Mouse (Mus musculus): Measurements from ENCODE around the gene Pprc1. TPM values are rescaled to one million over a fixed set of nuclear protein-coding genes. Genes with fewer than 3 reads are reported as not detected.

Pprc1 gene
- 12.8 and 13.7 TPM in 2 replicates for polyA plus RNA-seq (2015; fragmentation: Nextera tagmentation; extraction: Ambion mirVana)

- 3% methylated on average over 33 of the region's 34 CpGs for WGBS (ENCODE audit: insufficient replicate concordance)
- Histone ChIP-seq H3K9me3 (replicated peaks; ENCODE audit: control insufficient read depth, low read length) (no peaks in the 10 kb centered on the region), H3K4me1 (ENCODE audit: control insufficient read depth, low read depth, low read length) (peaks cover 63% of the 10 kb centered on the region)
These were observed at the start of gene Pprc1 for GRCm38 (mm10) chr19:46044271-46044992. Gene Pprc1 (plus strand): TSS chr19:46044886.

GRCm38 (mm10) chr19:45997365-45997764, 47.3 kb upstream of the Pprc1 start:
- no peak for ATAC-seq (ENCODE audit: low read depth)
- Histone ChIP-seq H3K4me3 (ENCODE audit: low read depth, low read length) (peak overlapping the region; percentile 90), H3K27me3 (ENCODE audit: control insufficient read depth, insufficient read depth, low read depth, low read length) (no peaks in the 10 kb centered on the region), H3K4me1 (ENCODE audit: control insufficient read depth, low read depth, low read length) (peaks cover 16% of the 10 kb centered on the region), H3K27ac (ENCODE audit: low read length) (no peak overlapping the region), H3K4me2 (ENCODE audit: low read depth, low read length) (peak overlapping the region; percentile 63), H3K36me3 (ENCODE audit: control insufficient read depth, insufficient read depth) (no peaks in the 10 kb centered on the region), H3K9me3 (replicated peaks; ENCODE audit: control insufficient read depth, low read length) (no peaks in the 10 kb centered on the region), H3K9ac (ENCODE audit: low read depth, low read length) (peak overlapping the region; percentile 87)
- WGBS (ENCODE audit: insufficient replicate concordance) = 41% methylated on average over 5 of the region's 5 CpGs

More at GRCm38 (mm10) chr19:46044271-46044992, at the start of gene Pprc1:
- peak within 1 kb of the TSS; percentile 96 for H3K4me2 ChIP-seq (ENCODE audit: low read depth, low read length)
- H3K4me3 ChIP-seq (ENCODE audit: low read depth, low read length) = peak within 1 kb of the TSS; percentile 84
- peak within 1 kb of the TSS; percentile 85 for H3K27ac ChIP-seq (ENCODE audit: low read length)
- H3K9ac ChIP-seq (ENCODE audit: low read depth, low read length) = peak within 1 kb of the TSS; percentile 88
- ATAC-seq (ENCODE audit: low read depth) = no peak
- H3K36me3 ChIP-seq (ENCODE audit: control insufficient read depth, insufficient read depth) = no peaks in the 10 kb centered on the region
- peaks cover 4% of the 10 kb centered on the region; the same call in 1 of the 2 replicates for H3K27me3 ChIP-seq (ENCODE audit: control insufficient read depth, insufficient read depth, low read depth, low read length)

GRCm38 (mm10) chr19:45997785-45998693, 46.6 kb upstream of the Pprc1 start, which contains the start of gene Armh3:
Gene Armh3 (minus strand): TSS chr19:45998488.
- H3K36me3 ChIP-seq (ENCODE audit: control insufficient read depth, insufficient read depth) = no peaks in the 10 kb centered on the region
- WGBS (ENCODE audit: insufficient replicate concordance) = 1% methylated on average over 68 of the region's 76 CpGs
- peak within 1 kb of the TSS; percentile 63 for H3K4me2 ChIP-seq (ENCODE audit: low read depth, low read length)
- peak; percentile 97 for ATAC-seq (ENCODE audit: low read depth)
- H3K9ac ChIP-seq (ENCODE audit: low read depth, low read length) = peak within 1 kb of the TSS; percentile 87
- H3K4me3 ChIP-seq (ENCODE audit: low read depth, low read length) = peak within 1 kb of the TSS; percentile 90
- peak within 1 kb of the TSS; percentile 92 for H3K27ac ChIP-seq (ENCODE audit: low read length)
- H3K4me1 ChIP-seq (ENCODE audit: control insufficient read depth, low read depth, low read length) = peaks cover 18% of the 10 kb centered on the region
- no peaks in the 10 kb centered on the region for H3K9me3 ChIP-seq (replicated peaks; ENCODE audit: control insufficient read depth, low read length)
- no peaks in the 10 kb centered on the region for H3K27me3 ChIP-seq (ENCODE audit: control insufficient read depth, insufficient read depth, low read depth, low read length)

- Histone ChIP-seq H3K27ac (ENCODE audit: low read length) (no peak overlapping the region; the same call in 1 of the 2 replicates), H3K27me3 (ENCODE audit: control insufficient read depth, insufficient read depth, low read depth, low read length) (no peaks in the 10 kb centered on the region)
- ATAC-seq (ENCODE audit: low read depth) = no peak
These were observed 45.9 kb upstream of the Pprc1 start for GRCm38 (mm10) chr19:45998694-45999217.

GRCm38 (mm10) chr19:45999378-45999777, 45.3 kb upstream of the Pprc1 start:
- Histone ChIP-seq H3K4me3 (ENCODE audit: low read depth, low read length) (no peak overlapping the region), H3K36me3 (ENCODE audit: control insufficient read depth, insufficient read depth) (no peaks in the 10 kb centered on the region), H3K9ac (ENCODE audit: low read depth, low read length) (no peak overlapping the region), H3K27me3 (ENCODE audit: control insufficient read depth, insufficient read depth, low read depth, low read length) (no peaks in the 10 kb centered on the region), H3K4me2 (ENCODE audit: low read depth, low read length) (peak overlapping the region; percentile 63; the same call in 1 of the 2 replicates), H3K9me3 (replicated peaks; ENCODE audit: control insufficient read depth, low read length) (no peaks in the 10 kb centered on the region), H3K4me1 (ENCODE audit: control insufficient read depth, low read depth, low read length) (peaks cover 31% of the 10 kb centered on the region), H3K27ac (ENCODE audit: low read length) (no peak overlapping the region)
- ATAC-seq (ENCODE audit: low read depth) = no peak
- WGBS (ENCODE audit: insufficient replicate concordance) = 58% methylated on average over 1 of the region's 1 CpGs

More at GRCm38 (mm10) chr19:45998694-45999217, 45.9 kb upstream of the Pprc1 start:
- no peaks in the 10 kb centered on the region for H3K36me3 ChIP-seq (ENCODE audit: control insufficient read depth, insufficient read depth)
- H3K4me1 ChIP-seq (ENCODE audit: control insufficient read depth, low read depth, low read length) = peaks cover 24% of the 10 kb centered on the region
- H3K9ac ChIP-seq (ENCODE audit: low read depth, low read length) = peak overlapping the region; percentile 87
- peak overlapping the region; percentile 63 for H3K4me2 ChIP-seq (ENCODE audit: low read depth, low read length)
- H3K9me3 ChIP-seq (replicated peaks; ENCODE audit: control insufficient read depth, low read length) = no peaks in the 10 kb centered on the region
- WGBS (ENCODE audit: insufficient replicate concordance) = 11% methylated on average over 8 of the region's 8 CpGs
- H3K4me3 ChIP-seq (ENCODE audit: low read depth, low read length) = peak overlapping the region; percentile 90

- H3K4me2 ChIP-seq (ENCODE audit: low read depth, low read length) = no peak overlapping the region
- no peak for ATAC-seq (ENCODE audit: low read depth)
- no peaks in the 10 kb centered on the region for H3K9me3 ChIP-seq (replicated peaks; ENCODE audit: control insufficient read depth, low read length)
- H3K4me1 ChIP-seq (ENCODE audit: control insufficient read depth, low read depth, low read length) = peaks cover 29% of the 10 kb centered on the region
- H3K9ac ChIP-seq (ENCODE audit: low read depth, low read length) = no peak overlapping the region
- H3K4me3 ChIP-seq (ENCODE audit: low read depth, low read length) = no peak overlapping the region
- no peak overlapping the region for H3K27ac ChIP-seq (ENCODE audit: low read length)
- no peaks in the 10 kb centered on the region for H3K36me3 ChIP-seq (ENCODE audit: control insufficient read depth, insufficient read depth)
- H3K27me3 ChIP-seq (ENCODE audit: control insufficient read depth, insufficient read depth, low read depth, low read length) = no peaks in the 10 kb centered on the region
- 52% methylated on average over 9 of the region's 9 CpGs for WGBS (ENCODE audit: insufficient replicate concordance)
These were observed 42.4 kb upstream of the Pprc1 start for GRCm38 (mm10) chr19:46002279-46002678.

GRCm38 (mm10) chr19:46003371-46004226, 41.1 kb upstream of the Pprc1 start, which contains the start of gene Hps6:
Gene Hps6 (plus strand): TSS chr19:46003508.
- peak within 1 kb of the TSS; percentile 74 for H3K4me3 ChIP-seq (ENCODE audit: low read depth, low read length)

More at GRCm38 (mm10) chr19:46003371-46004226, 41.1 kb upstream of the Pprc1 start, which contains the start of gene Hps6:
- H3K9ac ChIP-seq (ENCODE audit: low read depth, low read length) = peak within 1 kb of the TSS; percentile 80
- peak within 1 kb of the TSS; percentile 99 for H3K4me2 ChIP-seq (ENCODE audit: low read depth, low read length)
- peak within 1 kb of the TSS; percentile 59; the same call in 1 of the 2 replicates for H3K27ac ChIP-seq (ENCODE audit: low read length)
- under 1% methylated on average over 70 of the region's 70 CpGs for WGBS (ENCODE audit: insufficient replicate concordance)
- H3K36me3 ChIP-seq (ENCODE audit: control insufficient read depth, insufficient read depth) = no peaks in the 10 kb centered on the region
- no peaks in the 10 kb centered on the region for H3K27me3 ChIP-seq (ENCODE audit: control insufficient read depth, insufficient read depth, low read depth, low read length)
- ATAC-seq (ENCODE audit: low read depth) = peak; percentile 92
- peaks cover 22% of the 10 kb centered on the region for H3K4me1 ChIP-seq (ENCODE audit: control insufficient read depth, low read depth, low read length)
- no peaks in the 10 kb centered on the region for H3K9me3 ChIP-seq (replicated peaks; ENCODE audit: control insufficient read depth, low read length)

Data from liver, embryonic 16.5 days (tissue).